ENCODE assay signal across 8 mouse cellular contexts in genomic region chr10:56379720-56380119, GRCm38 (mm10). TPM values are rescaled to one million over a fixed set of nuclear protein-coding genes. Genes with fewer than 3 reads are reported as not detected.
DNase-seq lines count a peak whose midpoint lies in the region; ATAC-seq and TF ChIP-seq lines count a peak whose summit lies in the region.

No protein-coding gene starts in this region.

- intact Hi-C loops in heart, adult 2 months (cut with DNase I), result loop anchor here (2.0 kb wide), 2 partner anchors 219 to 375 kb away; no protein-coding TSS in a partner anchor
- intact Hi-C loops in heart, postnatal 14 days (cut with DNase I), result loop anchor here (2.0 to 5.0 kb wide), 4 partner anchors 89 to 733 kb away; no protein-coding TSS in a partner anchor

- peak overlapping the region; percentile 68 for H3K4me2 ChIP-seq in heart, embryonic 15.5 days
- H3K4me2 ChIP-seq in liver, postnatal 0 days (ENCODE audit: low read depth, low read length), result peak overlapping the region; percentile 77

- H3K9ac ChIP-seq in heart, adult 2 months (ENCODE audit: low read depth, low read length), result peak overlapping the region; percentile 76
- H3K9ac ChIP-seq in heart, embryonic 15.5 days, result peak overlapping the region; percentile 83
- no peak overlapping the region for H3K9ac ChIP-seq in liver, postnatal 0 days (replicated peaks)

- WGBS in heart, adult 2 months, result 11% methylated on average over 7 of the region's 7 CpGs
- 8% methylated on average over 7 of the region's 7 CpGs for WGBS in heart, embryonic 15.5 days
- WGBS in liver, postnatal 0 days (ENCODE audit: insufficient replicate concordance), result 21% methylated on average over 7 of the region's 7 CpGs

- peaks cover 17% of the 10 kb centered on the region for H3K36me3 ChIP-seq in heart, adult 2 months (ENCODE audit: control insufficient read depth, insufficient read depth, low read length)
- H3K36me3 ChIP-seq in heart, embryonic 15.5 days, result no peaks in the 10 kb centered on the region
- H3K36me3 ChIP-seq in liver, postnatal 0 days (replicated peaks; ENCODE audit: insufficient read depth, low read length), result no peaks in the 10 kb centered on the region

- peak overlapping the region; percentile 75 for H3K4me3 ChIP-seq in heart, adult 2 months
- H3K4me3 ChIP-seq in heart, embryonic 15.5 days, result peak overlapping the region; percentile 70
- H3K4me3 ChIP-seq in liver, postnatal 0 days (ENCODE audit: low read depth, low read length), result 0 out of 2 replicates have a peak overlapping the region, but pooled peaks have one; percentile 53

- TF ChIP-seq POLR2A in heart, adult 2 months (IDR thresholded peaks at IDR 0.05; ENCODE audit: insufficient read depth, low read depth, low read length), result peak; percentile 47; the same call in 1 of the 2 replicates
- TF ChIP-seq POLR2A in brain, embryonic 14.5 days (IDR thresholded peaks at IDR 0.05; ENCODE audit: borderline replicate concordance, extremely low read depth, insufficient read depth, insufficient read length, poor library complexity, severe bottlenecking), result no peak

- H3K27ac ChIP-seq in heart, adult 2 months, result peak overlapping the region; percentile 96
- peak overlapping the region; percentile 87 for H3K27ac ChIP-seq in heart, embryonic 15.5 days
- H3K27ac ChIP-seq in liver, postnatal 0 days (ENCODE audit: low read depth), result no peak overlapping the region

- H3K4me1 ChIP-seq in heart, adult 2 months (ENCODE audit: control insufficient read depth, insufficient read depth, low read length), result peaks cover 3% of the 10 kb centered on the region
- H3K4me1 ChIP-seq in heart, embryonic 15.5 days (replicated peaks), result peaks cover 6% of the 10 kb centered on the region
- H3K4me1 ChIP-seq in liver, postnatal 0 days (ENCODE audit: insufficient read depth), result peaks cover 4% of the 10 kb centered on the region

- no peaks in the 10 kb centered on the region for H3K9me3 ChIP-seq in heart, embryonic 15.5 days (replicated peaks)
- H3K9me3 ChIP-seq in liver, postnatal 0 days (ENCODE audit: low read length), result no peaks in the 10 kb centered on the region

- ATAC-seq in heart, embryonic 15.5 days (replicated peaks; ENCODE audit: insufficient number of reproducible peaks, insufficient read depth, low FRiP score, low read depth), result no peak
- no peak for ATAC-seq in liver, postnatal 0 days
- ATAC-seq in frontal cortex, adult (ENCODE audit: low TSS enrichment), result no peak

- TF ChIP-seq EP300 in heart, adult 2 months (IDR thresholded peaks at IDR 0.05; ENCODE audit: insufficient read depth, low read depth, low read length), result no peak
- TF ChIP-seq EP300 in liver, postnatal 0 days (IDR thresholded peaks at IDR 0.05; ENCODE audit: low read depth), result no peak

- peaks cover 2% of the 10 kb centered on the region for H3K79me2 ChIP-seq in heart, adult 2 months (replicated peaks; ENCODE audit: control insufficient read depth, insufficient read depth, low read length)

- no peak for TF ChIP-seq CTCF in heart, adult 2 months (IDR thresholded peaks at IDR 0.05)
- no peak for TF ChIP-seq CTCF in brain, embryonic 14.5 days (IDR thresholded peaks at IDR 0.05; ENCODE audit: borderline replicate concordance, extremely low read depth, insufficient read depth, insufficient read length)
- no peak for TF ChIP-seq CTCF in liver, postnatal 0 days (IDR thresholded peaks at IDR 0.05; ENCODE audit: low read depth)

- no peaks in the 10 kb centered on the region for H3K27me3 ChIP-seq in heart, adult 2 months (ENCODE audit: control insufficient read depth, insufficient read depth, low read length)
- no peaks in the 10 kb centered on the region for H3K27me3 ChIP-seq in heart, embryonic 15.5 days
- H3K27me3 ChIP-seq in liver, postnatal 0 days (ENCODE audit: insufficient read depth, low read length), result peaks cover 21% of the 10 kb centered on the region

- peak in 1 of 2 experiments; percentile 10 for DNase-seq in heart, adult 2 months
- no peak for DNase-seq in heart, postnatal 14 days
- peak; percentile 45 for DNase-seq in brain, embryonic 14.5 days (ENCODE audit: low read depth)
- no peak for DNase-seq in liver, postnatal 0 days
- no peak for DNase-seq in thymus, postnatal 36 days
- DNase-seq in cerebellum, adult 9-10 months, result no peak

RNA-seq across cellular contexts. Expression of gene Gja1, which starts 2.6 kb away (rescaled TPM):
- total RNA-seq in heart, adult 2 months (2021), result 100 to 1,000 TPM; 359 to 429 TPM
- polyA plus RNA-seq in heart, adult 2 months (2012; rRNA removed), result 156 and 205 TPM in 2 replicates
- 100 to 1,000 TPM; 436 to 469 TPM for total RNA-seq in heart, postnatal 14 days (2021)
- 18.0 and 36.8 TPM in 2 replicates for polyA plus RNA-seq in brain, embryonic 14.5 days (2012; rRNA removed)
- polyA plus RNA-seq in heart, embryonic 15.5 days (2015; fragmentation: Nextera tagmentation; extraction: Ambion mirVana), result 368 and 467 TPM in 2 replicates
- 4.1 and 4.6 TPM in 2 replicates for polyA plus RNA-seq in liver, postnatal 0 days (2015; fragmentation: Nextera tagmentation; extraction: Ambion mirVana)
